Mouse (Mus musculus) adrenal gland, postnatal 4 days (tissue): ENCODE measurements around the gene Get4. TPM values are rescaled to one million over a fixed set of nuclear protein-coding genes. Genes with fewer than 3 reads are reported as not detected.

Experiments
- DNase-seq, 2 experiments: peaks; one replicate each; pipeline ENCODE4 v3.0.0; 2021 to 2022; ENCODE audit warnings: low spot score in 2 of 2, mixed read lengths in 2 of 2
- total RNA-seq, 2 experiments: library from RNA; stranded (reverse); gene quantifications; 2 replicates each; pipeline ENCODE4 v1.2.3; 2021

The Get4 gene
- total RNA-seq, 2 experiments from 2014 or later = 102 to 118 TPM

DNA sequence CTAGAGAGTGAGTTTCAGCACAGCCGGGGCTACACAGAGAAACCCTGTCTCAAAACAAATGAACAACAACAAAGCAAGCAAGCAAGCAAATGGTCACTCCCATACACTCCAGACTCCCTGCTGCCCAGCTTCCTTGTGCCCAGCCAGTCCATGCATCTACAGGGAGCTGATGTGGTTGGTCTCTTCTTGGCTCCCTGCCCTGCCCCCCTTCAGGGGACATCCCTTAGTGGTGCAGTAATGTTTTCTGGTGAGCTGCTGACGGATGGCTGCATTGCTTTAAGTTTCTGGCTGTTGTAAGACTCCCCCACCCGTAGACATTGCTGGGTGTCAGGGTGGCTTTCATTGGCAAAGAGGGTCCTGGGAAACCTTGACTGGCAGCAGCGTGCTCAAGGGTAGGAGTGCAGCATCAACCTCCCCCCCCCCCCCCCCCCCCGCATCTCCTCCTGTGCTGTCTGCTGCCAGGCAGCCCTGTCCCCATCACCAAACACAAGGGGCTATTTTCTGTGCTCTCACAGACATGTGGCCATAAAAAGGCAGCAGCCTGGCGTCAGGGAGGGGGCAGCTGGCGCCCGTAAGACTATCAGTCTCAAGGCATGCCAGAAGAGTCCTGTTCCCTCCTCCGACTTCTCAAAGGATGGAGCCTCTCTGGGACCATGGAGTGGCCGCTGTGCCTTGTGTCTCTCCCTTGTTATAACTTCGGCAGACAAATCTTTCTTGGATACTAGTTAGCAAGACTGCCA is 29.4 kb downstream of the Get4 start:
- no peak for DNase-seq

DNA sequence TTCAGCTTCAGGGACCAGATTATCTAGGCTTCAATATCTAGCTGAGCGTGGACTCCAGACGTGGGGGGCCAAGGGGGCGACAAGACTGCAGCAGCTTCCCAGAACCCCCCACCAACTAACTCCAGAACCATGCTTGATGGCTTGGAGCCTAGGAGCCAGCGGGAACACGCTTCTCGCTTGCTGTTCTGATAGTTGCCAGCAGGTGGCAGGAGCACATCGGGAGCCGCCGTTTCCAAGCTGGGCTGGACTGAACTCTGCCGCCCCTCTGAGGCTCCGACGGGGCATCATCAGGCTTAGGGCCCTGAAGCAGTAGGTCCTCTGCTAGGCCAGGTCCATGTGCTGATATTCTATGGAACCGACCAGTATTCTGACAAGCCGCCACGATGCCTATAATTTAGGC is 30.1 kb downstream of the Get4 start:
- DNase-seq = peak; percentile 74 to 82

DNA sequence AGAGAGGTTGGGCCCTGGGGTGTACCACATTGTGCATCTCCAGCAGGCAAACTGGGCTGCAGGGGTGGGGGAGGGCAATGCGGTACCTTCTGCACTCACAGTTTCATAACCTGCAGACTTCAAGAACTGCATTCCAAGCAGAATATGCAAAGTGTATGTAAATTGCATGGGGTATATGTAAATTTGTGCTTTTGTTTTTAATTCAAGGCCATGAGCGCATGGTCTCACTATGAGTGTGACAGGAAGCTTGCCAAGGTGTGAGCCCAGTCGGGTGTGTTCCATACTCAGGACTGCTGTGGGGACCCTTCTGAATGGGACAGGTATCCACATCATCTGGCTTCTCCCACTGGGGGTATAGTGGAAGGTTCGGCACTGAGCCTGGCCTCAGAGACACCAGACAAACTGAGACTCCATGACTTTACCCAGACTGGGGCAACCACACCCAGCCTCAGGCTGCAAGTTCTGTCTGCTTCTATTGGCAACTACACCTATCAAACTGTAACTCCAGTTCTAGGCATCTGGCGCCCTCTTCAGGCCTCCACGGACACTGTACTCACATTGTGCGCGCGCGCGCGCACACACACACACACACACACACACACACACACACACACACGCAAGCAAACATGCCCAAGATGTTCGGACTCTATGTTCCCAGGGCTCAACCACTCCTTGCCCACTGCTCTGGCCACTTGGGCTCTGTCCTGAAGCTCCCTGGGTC is 31.5 kb downstream of the Get4 start:
- no peak for DNase-seq

DNA sequence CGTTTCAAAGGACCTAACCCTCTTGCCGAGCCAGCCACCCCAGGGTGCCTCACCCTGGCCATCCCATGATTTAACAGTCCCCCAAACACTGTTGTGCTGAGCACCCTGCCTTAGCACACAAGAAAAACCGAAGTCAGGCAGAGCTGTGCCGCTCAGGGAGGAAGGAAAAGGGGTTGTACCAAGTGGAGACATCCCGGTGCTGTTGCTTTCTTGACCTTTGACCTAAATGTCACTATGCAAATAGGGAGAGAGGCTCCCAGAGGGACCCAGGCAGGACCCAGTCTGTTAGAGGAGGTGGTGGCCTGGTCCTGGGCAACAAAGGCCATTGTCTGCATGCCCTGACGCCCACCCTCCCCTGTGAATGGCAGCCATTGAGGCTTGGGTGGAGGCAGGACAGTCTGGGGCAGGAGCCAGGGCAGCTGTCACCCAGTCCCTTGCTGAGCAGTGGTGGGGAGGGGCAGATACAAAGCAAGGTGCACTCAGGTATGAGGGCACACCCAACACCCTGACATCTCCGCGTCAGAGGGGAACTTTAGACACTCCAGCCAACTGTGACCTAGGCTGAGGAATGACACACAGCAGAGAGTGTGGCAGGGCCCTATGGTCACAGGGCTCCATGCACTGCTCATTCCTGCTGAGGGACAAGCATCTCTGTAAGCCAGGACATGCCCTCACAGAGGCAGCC is 33.4 kb downstream of the Get4 start:
- no peak for DNase-seq

DNA sequence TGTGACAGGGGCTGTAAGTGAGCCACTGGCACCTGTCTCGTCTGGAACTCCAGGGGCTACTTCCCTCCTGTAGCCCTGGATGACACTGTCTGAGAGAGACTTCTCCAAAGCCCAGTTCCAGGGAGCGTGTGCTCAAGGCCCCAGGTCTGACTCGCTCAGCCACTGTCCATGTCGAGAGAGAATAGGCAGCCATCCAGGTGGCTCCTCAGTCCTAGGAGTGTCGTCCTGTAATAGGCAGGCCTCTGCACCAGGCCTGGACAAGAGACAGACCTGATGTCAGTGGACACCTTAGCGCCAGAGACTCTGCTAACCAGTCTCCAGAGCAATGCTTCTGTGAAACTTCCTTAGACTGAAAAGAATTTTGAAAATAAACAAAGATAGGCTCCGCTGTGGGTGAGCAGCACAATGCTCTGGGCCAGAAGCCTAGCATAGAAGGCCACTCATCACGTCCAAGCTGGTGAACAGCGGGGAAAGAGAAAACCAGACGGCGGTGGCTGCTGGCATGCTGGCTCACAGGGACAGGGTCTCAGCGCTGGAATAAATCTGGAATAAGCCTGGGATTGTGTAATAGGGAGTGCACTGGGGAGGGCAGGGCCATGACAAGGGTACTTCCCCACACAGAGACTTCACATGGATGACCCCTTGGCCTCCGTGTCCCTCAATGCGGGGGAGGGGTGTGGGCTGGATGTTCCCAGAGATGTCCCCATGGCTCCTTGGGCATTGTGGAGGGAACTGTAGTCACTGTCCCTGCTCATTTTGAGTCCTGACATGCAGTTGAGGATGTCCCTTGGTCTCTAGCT is 34.2 kb downstream of the Get4 start:
- DNase-seq = no peak

DNA sequence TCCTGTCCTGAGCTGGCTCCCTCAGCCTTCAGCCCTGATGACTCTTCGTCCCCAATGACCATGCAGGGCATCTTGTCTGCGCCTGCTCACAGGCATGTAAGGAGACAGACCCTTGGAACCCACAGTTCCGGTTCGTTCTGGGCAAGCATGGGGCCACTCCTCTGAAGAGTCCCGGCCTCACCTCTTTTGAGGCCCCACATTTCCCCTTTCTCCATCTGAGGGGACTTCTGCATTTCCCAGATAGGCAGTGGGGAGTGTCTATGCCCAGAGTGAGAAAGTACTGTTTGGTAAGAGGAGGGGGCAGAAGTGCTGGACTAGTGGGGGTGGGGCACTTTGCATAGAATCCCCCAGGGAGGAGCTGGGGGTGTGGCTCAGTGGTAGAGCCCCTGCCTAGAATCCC is 35.0 kb downstream of the Get4 start:
- no peak for DNase-seq

DNA sequence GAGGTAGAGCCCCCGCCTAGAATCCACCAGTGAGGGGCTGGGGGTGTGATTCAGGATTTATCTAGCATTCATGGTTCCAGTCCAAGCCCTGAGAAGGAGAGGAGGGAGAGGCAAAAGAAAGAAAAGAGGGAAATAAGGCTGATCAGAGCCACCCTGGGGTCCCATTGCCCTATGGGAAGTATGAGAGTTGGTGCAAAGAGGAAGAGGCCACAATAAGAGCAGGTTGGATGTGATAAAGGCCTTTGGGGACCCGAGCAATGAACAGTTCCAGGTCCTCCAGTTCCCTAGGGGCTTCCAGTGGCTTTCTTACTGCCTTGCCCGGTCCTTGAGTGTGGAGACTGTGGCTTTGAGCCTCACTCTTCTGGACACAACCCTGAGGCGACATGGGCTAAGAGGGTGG is 35.7 kb downstream of the Get4 start:
- DNase-seq = no peak

DNA sequence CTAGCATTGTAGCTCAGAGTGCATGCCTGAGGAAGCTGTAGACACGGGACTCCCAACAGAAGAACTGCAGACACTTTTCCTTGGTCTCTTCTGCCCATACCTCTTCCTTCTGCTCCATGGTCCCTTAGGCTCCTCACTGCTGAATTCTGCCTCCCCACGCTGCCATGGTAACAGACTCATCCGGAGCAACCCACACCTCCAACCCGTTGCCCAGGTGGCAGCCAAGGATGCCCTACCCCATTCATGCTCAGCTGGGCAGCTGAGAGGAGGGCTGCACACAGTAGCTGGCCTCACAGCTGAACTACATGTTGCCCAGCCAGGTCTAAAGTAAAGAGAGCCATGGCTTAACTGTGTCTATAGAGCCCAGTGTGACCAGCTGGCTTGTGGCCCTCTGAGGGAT is 36.5 kb downstream of the Get4 start:
- DNase-seq = no peak

DNA sequence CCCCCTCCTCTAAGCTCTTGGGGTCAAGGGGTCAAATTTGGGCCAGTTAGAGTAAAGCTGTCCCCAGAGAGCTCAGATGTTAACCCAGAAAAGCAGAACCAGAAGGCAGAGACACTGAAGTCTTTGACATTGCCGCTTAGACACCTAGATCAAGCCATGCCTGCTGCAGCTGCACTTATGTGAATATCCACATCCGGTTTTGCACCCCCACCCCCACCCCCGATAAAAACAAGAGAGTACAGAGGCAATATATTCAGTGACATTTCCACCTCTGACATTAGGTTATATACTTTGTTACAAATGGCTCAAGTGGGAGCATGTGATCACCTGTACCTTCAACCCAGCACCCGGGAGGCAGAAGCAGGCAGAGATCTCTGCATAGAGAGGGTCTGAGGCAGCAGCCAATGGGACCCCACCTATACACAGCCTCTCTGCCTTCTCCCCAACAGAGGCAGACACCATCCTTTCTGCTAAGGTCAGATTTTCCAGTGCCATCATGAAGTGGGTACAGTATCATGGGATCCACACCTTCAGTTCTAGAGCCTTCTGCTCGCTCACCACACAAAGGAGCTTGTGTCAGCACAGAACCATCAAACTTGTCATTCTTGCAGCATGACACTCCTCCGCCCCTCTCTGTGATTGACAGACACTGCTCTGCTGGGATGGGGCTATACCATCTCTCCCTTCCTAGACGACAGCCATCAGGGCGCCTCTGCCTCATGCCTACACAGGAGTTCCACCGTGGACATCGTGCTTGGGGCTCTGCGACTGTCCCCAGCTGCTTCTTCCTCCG is 38.5 kb downstream of the Get4 start:
- DNase-seq = no peak

DNA sequence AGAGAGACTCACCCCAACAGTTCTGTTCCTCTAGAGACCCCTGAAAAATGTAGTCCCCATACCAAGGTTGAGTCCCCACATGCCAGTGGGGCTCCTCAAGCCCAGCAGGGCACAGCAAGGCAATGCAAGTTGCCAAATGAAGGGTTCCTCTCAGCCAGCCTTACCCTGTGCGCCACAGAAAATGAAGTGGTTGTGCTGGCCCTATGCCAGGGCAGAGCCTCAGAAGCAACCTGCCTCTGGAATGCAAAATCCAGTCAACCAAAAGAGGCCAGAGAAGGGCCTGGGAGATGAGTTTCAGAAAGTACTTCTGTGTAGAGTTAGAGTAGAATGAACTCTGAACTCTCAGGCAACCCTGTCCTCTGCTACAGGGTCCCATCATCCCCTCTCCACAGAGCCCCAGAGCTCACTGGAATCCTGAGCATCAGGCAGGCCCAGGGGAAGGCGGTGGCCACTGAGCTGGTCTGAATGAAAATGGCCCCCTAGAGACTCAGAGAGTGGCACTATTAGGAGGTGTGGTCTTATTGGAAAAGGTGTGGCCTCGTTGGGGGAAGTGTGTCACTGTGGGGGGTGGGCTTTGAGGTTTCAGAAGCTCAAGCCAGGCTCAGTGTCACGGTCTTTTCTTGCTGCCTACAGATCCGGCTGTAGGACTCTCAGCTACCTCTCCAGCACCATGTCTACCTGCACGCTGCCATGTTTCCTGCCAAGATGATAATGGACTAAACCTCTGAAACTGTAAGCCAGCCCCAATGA is 39.9 kb downstream of the Get4 start:
- DNase-seq = no peak

DNA sequence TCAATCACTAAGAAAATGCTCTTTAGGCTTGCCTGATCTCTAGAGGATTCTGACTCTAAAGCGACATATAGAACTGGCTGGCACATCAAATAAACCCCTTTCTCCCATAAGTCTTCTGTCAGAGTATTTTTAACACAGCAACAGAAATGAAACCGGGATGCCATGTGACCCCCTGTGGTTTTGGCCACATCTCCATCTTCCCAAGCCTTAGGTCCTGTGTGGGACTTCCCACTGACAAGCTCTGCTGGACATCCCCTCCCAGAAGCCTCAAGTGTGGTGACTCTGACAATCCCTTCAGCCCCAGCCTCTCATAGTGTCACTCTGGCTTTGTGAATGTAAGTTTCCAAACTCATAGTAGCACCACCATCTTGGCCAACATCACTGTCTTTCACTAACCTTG is 42.0 kb downstream of the Get4 start:
- no peak for DNase-seq

DNA sequence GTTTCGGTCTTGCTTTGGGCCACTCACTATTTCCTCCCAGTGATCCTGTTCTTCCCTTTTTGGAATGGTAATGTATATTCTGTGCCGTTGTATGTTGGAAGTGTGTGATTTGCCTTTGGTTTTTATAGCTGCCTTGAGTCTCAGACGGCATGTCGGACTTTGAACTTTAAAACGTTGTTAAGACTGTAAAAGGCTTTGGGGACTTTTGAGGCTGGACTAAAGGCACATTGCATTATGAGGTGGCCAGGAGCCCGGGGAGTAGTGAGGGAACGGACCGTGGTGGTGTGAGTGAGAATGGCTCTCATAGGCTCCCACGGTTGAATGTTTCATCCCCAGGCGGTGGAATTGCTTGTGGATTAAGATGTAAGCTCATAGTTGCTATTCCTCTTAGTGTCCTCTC is 45.0 kb downstream of the Get4 start:
- DNase-seq = no peak

DNA sequence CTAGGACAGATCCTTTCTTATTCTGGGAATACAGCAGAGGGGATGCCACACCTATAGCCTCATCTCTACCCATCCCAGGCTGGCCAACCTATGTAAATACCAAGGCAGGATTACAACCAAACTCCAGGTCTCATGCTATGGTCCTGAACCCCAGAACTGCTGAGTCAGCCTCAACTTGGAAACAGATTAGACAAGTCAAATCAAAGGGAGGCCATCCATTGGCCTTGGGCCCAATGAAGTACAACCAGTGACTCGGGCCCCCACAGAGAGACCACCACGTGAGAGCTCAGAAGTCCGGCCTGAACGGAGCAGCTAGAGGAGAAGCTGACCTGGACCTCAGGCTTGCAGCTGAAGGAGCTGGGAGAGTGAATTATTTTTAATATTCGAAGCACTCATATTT is 45.6 kb downstream of the Get4 start:
- DNase-seq = no peak

DNA sequence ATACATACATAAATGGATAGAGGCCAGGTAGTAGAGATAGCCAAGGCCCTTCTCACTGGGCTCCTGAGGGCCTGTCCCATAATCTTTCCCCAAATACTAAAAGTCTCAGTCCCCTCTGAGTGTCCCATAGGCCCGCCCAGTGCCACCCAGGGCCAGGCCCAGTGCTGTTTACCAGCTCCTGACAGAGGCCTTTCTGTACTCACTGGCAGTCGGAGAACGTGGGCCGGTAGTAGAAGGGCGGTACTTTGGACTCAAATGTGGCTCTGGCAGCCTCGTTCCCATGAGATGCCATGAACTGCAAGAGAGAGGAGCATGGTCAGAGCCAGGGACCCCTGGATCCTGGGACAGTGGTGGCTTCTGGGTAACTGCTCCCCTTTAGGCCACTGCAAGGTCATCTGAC is 50.0 kb downstream of the Get4 start:
- no peak for DNase-seq

DNA sequence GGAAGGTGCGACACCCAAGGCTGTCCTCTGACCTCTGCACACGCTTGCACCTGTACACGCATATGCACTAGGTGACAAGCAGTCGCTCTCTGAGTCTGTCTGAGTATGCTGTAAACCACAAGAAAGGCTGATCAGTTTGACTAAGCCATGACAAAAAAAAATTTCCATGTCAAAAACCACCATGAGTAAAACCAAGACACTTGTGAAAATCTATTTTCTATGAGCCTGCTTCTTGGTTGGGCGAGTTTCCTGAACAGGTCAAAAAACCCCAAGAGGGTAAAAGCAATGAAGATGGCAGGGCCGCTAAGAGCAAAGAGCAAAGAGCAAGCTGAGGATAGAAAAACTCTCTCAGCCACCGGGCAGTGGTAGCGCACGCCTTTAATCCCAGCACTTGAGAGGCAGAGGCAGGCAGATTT is 51.5 kb downstream of the Get4 start:
- DNase-seq = no peak

DNA sequence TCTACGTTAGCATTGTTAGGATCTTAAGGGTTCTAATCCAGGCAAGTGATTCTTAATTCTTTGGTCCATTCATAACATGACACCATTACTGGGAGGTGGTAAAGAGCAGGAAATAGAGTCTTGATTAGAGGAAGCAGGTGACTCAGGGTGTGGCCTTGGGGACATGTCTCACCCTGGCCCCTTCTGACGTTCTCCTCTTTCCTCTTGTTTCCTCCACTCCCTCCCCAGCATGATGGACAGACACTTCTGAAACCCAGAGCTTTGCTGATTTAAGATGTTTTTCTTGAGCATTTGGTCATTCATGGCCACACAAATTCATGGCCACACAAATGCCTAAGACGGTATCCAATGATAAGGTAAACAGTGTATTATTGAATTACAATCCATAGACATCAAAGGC is 57.8 kb downstream of the Get4 start:
- DNase-seq = no peak

DNA sequence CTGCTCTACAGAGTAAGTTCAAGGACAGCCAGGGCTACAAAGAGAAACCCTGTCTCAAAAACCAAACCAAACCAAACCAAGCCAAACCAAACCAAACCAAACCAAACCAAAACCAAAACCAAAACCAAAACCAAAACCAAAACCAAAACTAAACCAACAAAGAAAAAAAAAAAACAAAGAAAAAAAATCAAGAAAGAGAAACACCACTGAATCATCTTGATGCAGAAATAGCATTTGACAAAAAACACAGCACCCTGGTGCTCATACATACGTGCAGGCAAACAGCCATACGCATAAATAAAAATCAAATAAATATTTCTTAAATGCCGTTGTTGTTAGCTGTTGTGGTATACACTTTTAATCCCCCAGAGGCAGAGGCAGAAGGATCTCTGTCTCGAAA is 58.4 kb downstream of the Get4 start:
- no peak for DNase-seq

DNA sequence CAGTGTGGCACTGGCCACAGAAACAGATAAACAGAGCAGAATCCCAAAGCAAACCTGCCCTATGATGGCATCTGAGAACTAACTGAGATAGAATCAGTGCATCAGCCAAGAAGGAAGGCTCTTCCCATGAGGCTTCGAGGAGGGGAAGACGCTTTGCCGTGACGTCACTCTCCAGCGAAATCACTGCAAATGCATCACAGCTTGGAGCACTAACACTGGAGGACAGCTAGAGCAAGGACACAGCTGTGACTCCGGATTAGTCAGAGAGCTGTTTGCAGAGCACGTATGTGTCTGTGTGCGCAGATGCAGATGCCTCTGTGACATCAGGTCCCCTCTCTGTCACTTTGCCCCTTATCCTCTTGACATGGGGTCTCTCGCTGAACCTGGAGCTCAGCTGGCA is 59.7 kb downstream of the Get4 start:
- no peak for DNase-seq

DNA sequence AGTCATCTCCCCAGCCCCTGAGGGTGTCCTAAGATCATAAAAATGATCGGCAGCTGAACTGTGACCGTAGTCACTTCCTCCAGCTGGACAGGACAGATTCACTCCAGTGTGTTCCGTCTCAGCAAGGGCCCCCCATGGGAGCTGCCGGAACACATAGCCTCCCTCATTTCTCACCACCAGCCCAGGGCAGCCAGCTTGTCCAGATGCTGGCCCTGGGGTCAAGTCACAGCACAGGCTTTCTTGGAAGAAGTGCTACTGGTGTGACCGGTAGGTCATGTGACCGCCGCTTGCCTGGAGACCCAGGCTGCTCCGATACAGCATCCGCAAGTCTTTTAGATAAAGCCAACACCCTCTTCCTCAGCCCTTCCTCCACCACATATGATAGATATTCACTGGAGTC is 61.4 kb downstream of the Get4 start:
- no peak for DNase-seq
